Mouse (Mus musculus): Measurements from ENCODE around the gene Mtss1l. TPM values are rescaled to one million over a fixed set of nuclear protein-coding genes. Genes with fewer than 3 reads are reported as not detected.

Mtss1l gene
- polyA plus RNA-seq, 2 experiments: 19.1 to 78.7 TPM

DNA sequence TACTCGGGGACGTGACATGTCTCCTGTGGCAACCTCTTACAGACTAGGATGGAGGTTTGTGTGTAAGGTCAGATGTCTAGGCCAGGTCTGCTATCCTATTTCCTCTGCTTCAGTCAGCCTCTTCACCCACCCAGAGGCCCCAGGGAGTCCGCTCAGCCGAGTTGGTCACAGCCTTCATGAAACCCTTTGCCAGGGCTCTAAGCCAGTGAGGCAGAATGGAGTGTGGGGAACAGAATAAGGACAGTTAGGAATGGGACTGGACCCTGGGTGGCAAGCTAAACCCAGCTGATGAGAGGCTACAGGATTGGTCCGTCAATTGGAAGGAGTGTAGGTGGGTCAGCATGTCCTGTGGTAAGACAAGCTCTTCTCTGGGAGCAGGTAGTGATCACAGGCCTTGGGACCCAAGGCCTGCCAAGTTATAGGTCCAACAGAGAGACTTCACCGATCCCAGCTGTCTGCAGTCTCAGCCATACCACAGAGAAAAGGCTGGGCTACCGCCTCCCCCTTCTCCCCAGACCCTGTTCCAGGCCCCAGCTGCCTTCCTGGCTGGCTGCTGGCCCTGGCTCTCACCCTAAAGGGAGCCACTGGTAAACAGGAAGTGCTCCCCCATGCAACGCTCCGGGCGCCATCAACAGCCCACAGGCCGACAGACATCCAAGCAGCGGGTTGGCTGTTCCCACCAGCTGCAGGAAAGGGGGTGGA, 2.2 kb upstream of the Mtss1l start:
- Histone ChIP-seq H3K4me1 (ENCODE audit: control insufficient read depth, insufficient read depth, low read length) (peaks cover 82% of the 10 kb centered on the region), H3K9me3 (ENCODE audit: control insufficient read depth, low read length) (no peaks in the 10 kb centered on the region), H3K36me3 (ENCODE audit: control insufficient read depth, insufficient read depth, low read length) (no peaks in the 10 kb centered on the region; the same call in 1 of the 2 replicates), H3K9ac (ENCODE audit: low read depth, low read length, severe bottlenecking) (no peak overlapping the region), H3K4me2 (replicated peaks; ENCODE audit: low read depth, low read length, severe bottlenecking) (0 out of 2 replicates have a peak overlapping the region, but pooled peaks have one; percentile 1), H3K27me3 (ENCODE audit: control insufficient read depth, insufficient read depth, low read length) (no peaks in the 10 kb centered on the region), H3K4me3 (replicated peaks; ENCODE audit: low read length) (no peak overlapping the region), H3K27ac (replicated peaks; ENCODE audit: low read depth, low read length) (peak overlapping the region; percentile 33)
- WGBS: 35% methylated on average over 12 of the region's 12 CpGs
- no peak for TF ChIP-seq POLR2A (IDR thresholded peaks at IDR 0.05; ENCODE audit: borderline replicate concordance, extremely low read depth, insufficient read depth, insufficient read length)
- DNase-seq (ENCODE audit: low spot score): no peak
- ATAC-seq (ENCODE audit: low FRiP score, low read depth): no peak

DNA sequence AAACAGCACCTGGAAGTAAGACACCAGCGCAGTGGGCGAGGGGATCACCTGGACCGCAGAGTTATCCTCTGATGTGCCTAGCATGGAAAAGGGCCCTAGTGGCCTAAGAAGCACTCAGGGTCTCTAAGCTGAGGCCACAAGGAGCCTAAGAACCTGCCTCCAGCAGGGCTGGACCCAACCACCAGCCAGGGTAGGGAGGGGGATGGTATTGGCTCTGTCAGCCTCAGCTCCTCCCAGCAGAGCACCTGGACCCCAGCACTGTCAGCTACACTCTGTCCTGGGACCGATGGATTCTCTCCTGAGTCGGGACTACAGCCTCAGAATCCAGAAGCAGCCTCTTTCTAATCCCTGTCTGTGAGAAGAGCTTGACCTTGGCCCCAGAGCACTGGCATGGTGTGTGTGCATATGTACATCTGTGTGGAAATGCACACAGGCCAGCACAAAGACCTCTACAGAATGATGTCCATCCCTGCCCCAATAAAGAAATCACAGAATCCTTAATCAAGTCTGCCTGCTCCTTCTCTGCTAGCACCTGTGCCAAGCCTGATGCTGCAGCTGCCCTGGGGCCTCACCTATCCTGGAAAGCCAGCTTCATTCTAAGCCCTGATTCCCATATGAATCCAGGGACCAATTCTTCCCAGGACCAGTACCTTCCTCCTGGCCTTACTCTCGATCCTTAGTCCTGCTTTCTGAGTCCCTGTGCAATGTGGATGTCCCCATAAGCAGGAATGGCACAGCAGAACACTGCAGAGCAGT, 1.2 kb upstream of the Mtss1l start:
- H3K9ac ChIP-seq (ENCODE audit: low read depth, low read length, severe bottlenecking): no peak overlapping the region
- peaks cover 82% of the 10 kb centered on the region for H3K4me1 ChIP-seq (ENCODE audit: control insufficient read depth, insufficient read depth, low read length)
- H3K27me3 ChIP-seq (ENCODE audit: control insufficient read depth, insufficient read depth, low read length): no peaks in the 10 kb centered on the region
- no peak for TF ChIP-seq POLR2A (IDR thresholded peaks at IDR 0.05; ENCODE audit: borderline replicate concordance, extremely low read depth, insufficient read depth, insufficient read length)
- no peak overlapping the region for H3K4me3 ChIP-seq (replicated peaks; ENCODE audit: low read length)
- no peaks in the 10 kb centered on the region for H3K9me3 ChIP-seq (ENCODE audit: control insufficient read depth, low read length)
- H3K27ac ChIP-seq (replicated peaks; ENCODE audit: low read depth, low read length): peak overlapping the region; percentile 91; the same call in 1 of the 2 replicates
- DNase-seq (ENCODE audit: low spot score) (no peak), ATAC-seq (ENCODE audit: low FRiP score, low read depth) (no peak)
- H3K36me3 ChIP-seq (ENCODE audit: control insufficient read depth, insufficient read depth, low read length): no peaks in the 10 kb centered on the region
- WGBS: 43% methylated on average over 6 of the region's 6 CpGs
- H3K4me2 ChIP-seq (replicated peaks; ENCODE audit: low read depth, low read length, severe bottlenecking): no peak overlapping the region

- Histone ChIP-seq H3K9me3 (ENCODE audit: control insufficient read depth, low read length) (no peaks in the 10 kb centered on the region), H3K36me3 (ENCODE audit: control insufficient read depth, insufficient read depth, low read length) (peaks cover 9% of the 10 kb centered on the region), H3K27ac (replicated peaks; ENCODE audit: low read depth, low read length) (peak overlapping the region; percentile 91), H3K4me3 (replicated peaks; ENCODE audit: low read length) (peak overlapping the region; percentile 64), H3K4me2 (replicated peaks; ENCODE audit: low read depth, low read length, severe bottlenecking) (peak overlapping the region; percentile 90), H3K4me1 (ENCODE audit: control insufficient read depth, insufficient read depth, low read length) (peaks cover 69% of the 10 kb centered on the region), H3K9ac (ENCODE audit: low read depth, low read length, severe bottlenecking) (peak overlapping the region; percentile 84), H3K27me3 (ENCODE audit: control insufficient read depth, insufficient read depth, low read length) (no peaks in the 10 kb centered on the region)
- under 1% methylated on average over 28 of the region's 59 CpGs for WGBS
- TF ChIP-seq POLR2A (IDR thresholded peaks at IDR 0.05; ENCODE audit: borderline replicate concordance, extremely low read depth, insufficient read depth, insufficient read length): no peak
- no peak for DNase-seq (ENCODE audit: low spot score)
- ATAC-seq (ENCODE audit: low FRiP score, low read depth): peak; percentile 50; the same call in 1 of the 2 replicates
Observed at GRCm38 (mm10) chr8:110721606-110722413, 534 bp downstream of the Mtss1l start.

- DNase-seq (ENCODE audit: low spot score) (no peak), ATAC-seq (ENCODE audit: low FRiP score, low read depth) (no peak)
- TF ChIP-seq POLR2A (IDR thresholded peaks at IDR 0.05; ENCODE audit: borderline replicate concordance, extremely low read depth, insufficient read depth, insufficient read length): no peak
- peaks cover 62% of the 10 kb centered on the region for H3K4me1 ChIP-seq (ENCODE audit: control insufficient read depth, insufficient read depth, low read length)
- peak overlapping the region; percentile 90 for H3K4me2 ChIP-seq (replicated peaks; ENCODE audit: low read depth, low read length, severe bottlenecking)
- peak overlapping the region; percentile 33; the same call in 1 of the 2 replicates for H3K27ac ChIP-seq (replicated peaks; ENCODE audit: low read depth, low read length)
- H3K4me3 ChIP-seq (replicated peaks; ENCODE audit: low read length): peak overlapping the region; percentile 64
- no peaks in the 10 kb centered on the region for H3K9me3 ChIP-seq (ENCODE audit: control insufficient read depth, low read length)
- H3K27me3 ChIP-seq (ENCODE audit: control insufficient read depth, insufficient read depth, low read length): no peaks in the 10 kb centered on the region
- H3K9ac ChIP-seq (ENCODE audit: low read depth, low read length, severe bottlenecking): peak overlapping the region; percentile 84
- 31% methylated on average over 11 of the region's 11 CpGs for WGBS
- H3K36me3 ChIP-seq (ENCODE audit: control insufficient read depth, insufficient read depth, low read length): peaks cover 16% of the 10 kb centered on the region
Observed at GRCm38 (mm10) chr8:110722414-110723011, 1.2 kb downstream of the Mtss1l start.
